Mouse (Mus musculus) CH12.LX (cell line): ENCODE results near the gene Agmat. TPM values are rescaled to one million over a fixed set of nuclear protein-coding genes. Genes with fewer than 3 reads are reported as not detected.

Experiments used
- DNase-seq: peaks from one replicate; pipeline ENCODE4 v3.0.0-alpha.2; 2013; ENCODE audit errors: extremely low read depth
- H3K27ac ChIP-seq: 2 replicates; pipeline ENCODE4 v1.5.1; 2012; ENCODE audit warnings: low read depth, mild to moderate bottlenecking, control low read depth, moderate library complexity; ENCODE audit not compliant: insufficient read depth
- H3K27me3 ChIP-seq: replicated peaks from 2 replicates; pipeline ENCODE3; 2012; ENCODE audit warnings: inconsistent platforms
- H3K36me3 ChIP-seq, 2 experiments: replicated peaks in 1 of 2; 2 replicates each; pipeline versions ENCODE3 to v1.6.1; 2012; ENCODE audit warnings: inconsistent platforms in 1 of 2, low read length in 1 of 2, mild to moderate bottlenecking in 1 of 2, mixed read lengths in 1 of 2, moderate library complexity in 1 of 2; ENCODE audit not compliant: control insufficient read depth in 1 of 2, insufficient read depth in 1 of 2
- H3K4me1 ChIP-seq, 2 experiments: 2 replicates each; pipeline ENCODE4 v1.6.1; 2012; ENCODE audit warnings: inconsistent platforms in 1 of 2, moderate library complexity in 1 of 2; ENCODE audit not compliant: insufficient read depth in 2 of 2, control insufficient read depth in 1 of 2
- H3K4me2 ChIP-seq: 2 replicates; pipeline ENCODE4 v1.6.1; 2012; ENCODE audit warnings: low read depth, mild to moderate bottlenecking, control low read depth; ENCODE audit not compliant: poor library complexity, insufficient read depth, severe bottlenecking
- H3K4me3 ChIP-seq, 3 experiments: fragments of 150-350 bp in 1 of 3; sonication (generic) in 1 of 3; replicated peaks in 1 of 3; 2 replicates each; pipeline versions ENCODE3 to v1.5.1; 2011 to 2012; ENCODE audit warnings: low read depth in 2 of 3, low read length in 2 of 3, mild to moderate bottlenecking in 2 of 3, moderate library complexity in 2 of 3, control low read depth in 1 of 3, improper control_type of control experiment in 1 of 3, inconsistent platforms in 1 of 3, mixed read lengths in 1 of 3; ENCODE audit not compliant: poor library complexity in 1 of 3
- H3K79me2 ChIP-seq: replicated peaks from 2 replicates; pipeline ENCODE4 v1.6.1; 2012; ENCODE audit warnings: mild to moderate bottlenecking, moderate library complexity; ENCODE audit not compliant: control insufficient read depth, poor library complexity, insufficient read depth, severe bottlenecking; ENCODE audit errors: extremely low read depth
- H3K9ac ChIP-seq: 2 replicates; pipeline ENCODE4 v1.6.1; 2012; ENCODE audit warnings: low read depth, mild to moderate bottlenecking, control low read depth, moderate library complexity; ENCODE audit not compliant: insufficient read depth
- H3K9me3 ChIP-seq: replicated peaks from 2 replicates; pipeline ENCODE3; 2012; ENCODE audit warnings: low read length, inconsistent platforms, mixed read lengths
- BHLHE40 ChIP-seq: IDR thresholded peaks from 2 replicates; pipeline ENCODE4 v1.6.1; 2011; ENCODE audit warnings: mild to moderate bottlenecking, low read depth, low read length, improper control_type of control experiment
- CHD1 ChIP-seq: IDR thresholded peaks from 2 replicates; pipeline ENCODE4 v1.6.1; 2012; ENCODE audit warnings: low read depth, low read length, improper control_type of control experiment, inconsistent platforms
- CHD2 ChIP-seq: IDR thresholded peaks from 2 replicates; pipeline ENCODE4 v1.6.1; 2011; ENCODE audit warnings: low read length, improper control_type of control experiment
- EP300 ChIP-seq: IDR thresholded peaks from 2 replicates; pipeline ENCODE4 v1.6.1; 2011; ENCODE audit warnings: low read length, improper control_type of control experiment
- ETS1 ChIP-seq: conservative IDR thresholded peaks from 2 replicates; pipeline ENCODE4 v1.6.1; 2012; ENCODE audit warnings: low read depth, mild to moderate bottlenecking, inconsistent platforms, low read length, improper control_type of control experiment, moderate library complexity
- HCFC1 ChIP-seq: IDR thresholded peaks from 2 replicates; pipeline ENCODE4 v1.6.1; 2012; ENCODE audit warnings: low read depth, mild to moderate bottlenecking, inconsistent platforms, low read length, improper control_type of control experiment
- JUN ChIP-seq: IDR thresholded peaks from 2 replicates; pipeline ENCODE4 v1.6.1; 2011; ENCODE audit warnings: low read depth, mild to moderate bottlenecking, low read length, improper control_type of control experiment, moderate library complexity; ENCODE audit not compliant: insufficient read depth
- JUND ChIP-seq: conservative IDR thresholded peaks from 2 replicates; pipeline ENCODE4 v1.6.1; 2011; ENCODE audit warnings: low read depth, low read length, improper control_type of control experiment
- MEF2A ChIP-seq: IDR thresholded peaks from 2 replicates; pipeline ENCODE4 v1.6.1; 2014; ENCODE audit warnings: low read depth, mild to moderate bottlenecking, inconsistent platforms, low read length, improper control_type of control experiment, borderline replicate concordance
- MXI1 ChIP-seq: IDR thresholded peaks from 2 replicates; pipeline ENCODE4 v1.6.1; 2011; ENCODE audit warnings: mild to moderate bottlenecking, low read depth, low read length, improper control_type of control experiment
- NRF1 ChIP-seq: IDR thresholded peaks from 2 replicates; pipeline ENCODE4 v1.6.1; 2014; ENCODE audit warnings: low read depth, mild to moderate bottlenecking, inconsistent platforms, low read length, improper control_type of control experiment, moderate library complexity
- POLR2A ChIP-seq: IDR thresholded peaks from 2 replicates; pipeline ENCODE4 v1.6.1; 2011; ENCODE audit warnings: low read depth, mild to moderate bottlenecking, improper control_type of control experiment, low read length
- POLR2AphosphoS2 ChIP-seq: IDR thresholded peaks from 2 replicates; pipeline ENCODE4 v1.6.1; 2011; ENCODE audit warnings: low read depth, low read length, improper control_type of control experiment
- RAD21 ChIP-seq: IDR thresholded peaks from 2 replicates; pipeline ENCODE4 v1.6.1; 2011; ENCODE audit warnings: low read depth, mild to moderate bottlenecking, low read length, improper control_type of control experiment, moderate library complexity
- RCOR1 ChIP-seq: conservative IDR thresholded peaks from 2 replicates; pipeline ENCODE4 v1.6.1; 2012; ENCODE audit warnings: low read depth, mild to moderate bottlenecking, inconsistent platforms, low read length, improper control_type of control experiment
- TBP ChIP-seq: conservative IDR thresholded peaks from 2 replicates; pipeline ENCODE4 v1.6.1; 2011; ENCODE audit warnings: low read depth, low read length, improper control_type of control experiment
- UBTF ChIP-seq: IDR thresholded peaks from 2 replicates; pipeline ENCODE4 v1.6.1; 2012; ENCODE audit warnings: low read depth, mild to moderate bottlenecking, inconsistent platforms, low read length, improper control_type of control experiment, moderate library complexity
- USF1 ChIP-seq: IDR thresholded peaks from 2 replicates; pipeline ENCODE4 v1.6.1; 2014; ENCODE audit warnings: low read depth, mild to moderate bottlenecking, inconsistent platforms, low read length, improper control_type of control experiment
- ZKSCAN1 ChIP-seq: IDR thresholded peaks from 2 replicates; pipeline ENCODE4 v1.6.1; 2012; ENCODE audit warnings: low read depth, inconsistent platforms, low read length, improper control_type of control experiment, borderline replicate concordance
- ZMIZ1 ChIP-seq: IDR thresholded peaks from 2 replicates; pipeline ENCODE4 v1.6.1; 2012; ENCODE audit warnings: low read depth, mild to moderate bottlenecking, inconsistent platforms, low read length, improper control_type of control experiment
- ZNF384 ChIP-seq: IDR thresholded peaks from 2 replicates; pipeline ENCODE4 v1.6.1; 2012; ENCODE audit warnings: low read depth, low read length, improper control_type of control experiment, inconsistent platforms
- dilution Hi-C: fragments of 300-500 bp; cut with MboI; formaldehyde crosslinking; loops from 2 replicates; pipeline ENCODE4 v1.14.3; 2020; ENCODE audit warnings: low sequenced_read_pairs; ENCODE audit not compliant: extremely low pct_unique_long_range_greater_than_20kb, extremely low pct_ligation_motif_present
- in situ Hi-C: fragments of 300-500 bp; cut with MboI; formaldehyde crosslinking; loops from 3 replicates; pipeline ENCODE4 v1.14.3; 2019; ENCODE audit warnings: low sequenced_read_pairs, low pct_ligation_motif_present, low pct_unique_long_range_greater_than_20kb, mixed read lengths
- polyA plus RNA-seq: library from polyadenylated mRNA; unstranded; fragments of >175 nt; gene quantifications from 2 replicates; pipeline ENCODE4 v1.2.1, GENCODE M21; 2012; ENCODE audit warnings: low read depth; ENCODE audit not compliant: insufficient read length
- total RNA-seq, 2 experiments: library from RNA; depleted of rRNA; stranded (reverse); fragments of 300-350 nt in 1 of 2; fragments of >200 nt in 1 of 2; gene quantifications; 2 replicates each; pipeline ENCODE4 v1.2.3; 2012 to 2014

Gene Agmat
- total and polyA plus RNA-seq, 3 experiments: not detected

DNA sequence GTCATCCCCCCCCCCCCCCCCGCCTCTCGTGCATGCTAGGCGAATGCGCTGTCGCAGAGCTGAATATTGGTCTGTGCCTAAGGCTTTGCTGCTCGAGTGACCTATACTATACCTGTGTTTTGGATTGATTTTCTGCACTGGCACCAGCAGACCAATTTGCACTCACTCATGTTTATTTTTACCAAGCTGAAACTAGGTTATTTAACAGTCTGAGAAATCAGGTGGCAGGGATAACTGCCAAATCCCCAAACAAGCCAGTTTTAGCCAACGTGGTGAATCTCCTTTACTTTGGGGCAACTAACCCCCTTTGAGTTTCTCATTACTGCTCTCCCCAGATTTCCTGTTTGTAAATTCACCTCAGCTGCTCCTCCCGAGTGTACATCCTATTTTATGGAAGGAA, 45.5 kb downstream of the Agmat start:
- in situ Hi-C loops: no loop called here
- Histone ChIP-seq H3K9ac (no peak overlapping the region), H3K27me3 (no peaks in the 10 kb centered on the region), H3K36me3 (peaks cover 9 to 28% of the 10 kb centered on the region in 2 experiments), H3K4me2 (no peak overlapping the region), H3K4me3 (no peak overlapping the region), H3K9me3 (no peaks in the 10 kb centered on the region), H3K79me2 (no peaks in the 10 kb centered on the region), H3K27ac (no peak overlapping the region), H3K4me1 (peaks cover 19 to 49% of the 10 kb centered on the region in 2 experiments)
- TF ChIP-seq MEF2A: no peak
- no peak for TF ChIP-seq POLR2AphosphoS2
- no peak for TF ChIP-seq USF1
- no peak for TF ChIP-seq ETS1
- TF ChIP-seq POLR2A: no peak
- TF ChIP-seq HCFC1: no peak
- TF ChIP-seq MXI1: no peak
- no peak for TF ChIP-seq JUND
- no peak for TF ChIP-seq JUN
- TF ChIP-seq ZNF384: no peak
- no peak for TF ChIP-seq ZKSCAN1
- TF ChIP-seq CHD1: no peak
- TF ChIP-seq RCOR1: no peak
- TF ChIP-seq TBP: no peak
- no peak for TF ChIP-seq EP300
- no peak for TF ChIP-seq ZMIZ1
- TF ChIP-seq BHLHE40: no peak
- no peak for TF ChIP-seq NRF1
- no peak for TF ChIP-seq UBTF
- dilution Hi-C loops: no loop called here
- no peak for DNase-seq

DNA sequence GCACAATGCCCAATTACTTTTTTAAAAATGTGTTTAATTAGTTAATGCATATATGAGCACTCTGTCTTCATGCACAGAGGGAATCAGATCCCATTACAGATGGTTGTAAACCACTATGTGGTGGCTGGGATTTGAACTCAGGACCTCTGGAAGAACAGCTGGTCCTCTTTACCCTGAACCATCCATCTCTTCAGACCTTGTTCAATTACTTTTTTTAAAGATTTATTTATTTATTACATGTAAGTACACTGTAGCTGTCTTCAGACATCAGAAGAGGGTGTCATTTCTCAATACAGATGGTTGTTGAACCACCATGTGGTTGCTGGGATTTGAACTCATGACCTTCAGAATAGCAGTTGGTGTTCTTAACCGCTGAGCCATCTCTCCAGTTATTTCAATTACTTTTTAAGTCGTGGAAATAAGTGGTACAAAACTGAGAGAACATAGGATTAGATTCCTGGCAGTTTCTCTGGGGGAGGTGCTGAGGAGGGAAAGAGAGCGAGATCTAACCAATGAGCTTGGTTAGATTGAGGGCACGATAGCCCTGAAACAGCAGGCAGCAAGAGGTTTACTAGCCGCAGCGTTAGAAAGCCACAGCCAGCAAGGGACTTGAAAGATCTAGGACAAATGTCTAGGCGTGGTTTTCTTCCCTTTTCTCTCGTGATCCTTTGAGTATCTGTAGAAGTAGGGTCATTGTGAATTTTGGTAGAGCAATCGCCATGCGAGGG, 46.2 kb downstream of the Agmat start:
- Histone ChIP-seq H3K4me1 (peaks cover 22 to 55% of the 10 kb centered on the region in 2 experiments), H3K9ac (peak overlapping the region; percentile 43; the same call in 1 of the 2 replicates), H3K9me3 (no peaks in the 10 kb centered on the region), H3K36me3 (peaks cover 9 to 25% of the 10 kb centered on the region in 2 experiments), H3K27ac (peak overlapping the region; percentile 51), H3K27me3 (no peaks in the 10 kb centered on the region), H3K4me3 (peak overlapping the region; percentile 30 to 70 (median 45)), H3K4me2 (peak overlapping the region; percentile 55), H3K79me2 (no peaks in the 10 kb centered on the region)
- dilution Hi-C loops: no loop called here
- peak; percentile 66 for DNase-seq
- in situ Hi-C loops: no loop called here
- no peak for TF ChIP-seq RAD21
- TF ChIP-seq ZMIZ1: peak; percentile 83; the same call in 1 of the 2 replicates
- no peak for TF ChIP-seq UBTF
- TF ChIP-seq USF1: no peak
- peak; percentile 93 for TF ChIP-seq TBP
- peak; percentile 60 for TF ChIP-seq POLR2A
- TF ChIP-seq CHD2: no peak
